19 mouse cellular contexts compared by ENCODE assay signal in genomic region chr6:96347491-96347890, GRCm38 (mm10).
"Had no signal": no experiment of that assay in that cellular context is flagged by ENCODE, and none has a peak within 500 bp of the region (broad histone marks: within the 10 kb centered on the region; RNA-seq: fewer than 3 reads in every experiment).

No protein-coding gene starts in this region.

- H3K27ac ChIP-seq: kidney, postnatal 0 days; limb, embryonic 12.5 days; limb, embryonic 15.5 days; liver, embryonic 14.5 days; macrophage; midbrain, embryonic 12.5 days; midbrain, embryonic 15.5 days; neural tube, embryonic 12.5 days; stomach, postnatal 0 days had no signal

- DNase-seq: kidney, adult 2 months; kidney, postnatal 25 days; layer of hippocampus, postnatal 36 days; left cerebral cortex, postnatal 4 days; liver, postnatal 0 days; lung, embryonic 14.5 days; retina, postnatal 1 day; thymus, adult 2 months; thymus, postnatal 14 days; thymus, postnatal 4 days had no signal

- H3K4me3 ChIP-seq: limb, embryonic 12.5 days; limb, embryonic 15.5 days; midbrain, embryonic 12.5 days; midbrain, embryonic 15.5 days; neural tube, embryonic 12.5 days had no signal
